Mouse (Mus musculus) retina, postnatal 1 day (tissue): ENCODE measurements around the gene Ndufab1.

ENCODE experiments used
- DNase-seq: peaks from one replicate; pipeline ENCODE4 v3.0.0-alpha.2; 2012

The Ndufab1 gene

DNA sequence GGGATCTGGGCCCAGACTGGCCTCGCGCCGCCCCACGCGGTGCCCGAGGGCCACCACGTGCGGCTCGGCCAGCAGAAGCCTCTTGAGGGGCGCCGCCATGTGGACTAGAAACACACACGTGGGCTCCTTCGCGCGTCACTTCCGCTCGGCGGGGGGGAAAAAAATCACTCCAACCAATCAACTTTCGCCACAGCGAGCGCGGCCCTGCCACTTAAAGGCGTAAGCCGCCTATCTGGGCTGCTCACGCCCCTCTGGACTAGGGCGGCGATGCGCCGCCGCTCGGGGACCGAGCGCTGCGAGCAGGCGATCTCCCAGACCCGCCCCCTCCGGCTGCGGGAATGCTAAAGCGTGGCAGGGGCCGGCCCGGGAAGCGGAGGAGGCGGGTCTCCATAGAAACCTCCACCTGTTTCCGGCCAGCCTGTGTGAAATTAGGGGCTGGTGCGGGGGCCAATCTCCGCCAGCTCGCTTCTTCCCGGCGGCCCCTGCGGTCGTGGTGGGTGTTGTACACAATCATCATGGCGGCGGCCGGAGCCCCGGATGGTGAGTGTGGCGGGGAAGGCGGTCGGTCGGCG, 34.7 kb downstream of the Ndufab1 start, which contains the start of the genes Ubfd1 and Ears2:
Gene Ubfd1, plus strand, starts transcription at position 231 of the 572 bp plus-strand sequence.
Gene Ears2, minus strand, starts transcription at position 319 of the 572 bp plus-strand sequence.
- DNase-seq, result peak; percentile 99

DNA sequence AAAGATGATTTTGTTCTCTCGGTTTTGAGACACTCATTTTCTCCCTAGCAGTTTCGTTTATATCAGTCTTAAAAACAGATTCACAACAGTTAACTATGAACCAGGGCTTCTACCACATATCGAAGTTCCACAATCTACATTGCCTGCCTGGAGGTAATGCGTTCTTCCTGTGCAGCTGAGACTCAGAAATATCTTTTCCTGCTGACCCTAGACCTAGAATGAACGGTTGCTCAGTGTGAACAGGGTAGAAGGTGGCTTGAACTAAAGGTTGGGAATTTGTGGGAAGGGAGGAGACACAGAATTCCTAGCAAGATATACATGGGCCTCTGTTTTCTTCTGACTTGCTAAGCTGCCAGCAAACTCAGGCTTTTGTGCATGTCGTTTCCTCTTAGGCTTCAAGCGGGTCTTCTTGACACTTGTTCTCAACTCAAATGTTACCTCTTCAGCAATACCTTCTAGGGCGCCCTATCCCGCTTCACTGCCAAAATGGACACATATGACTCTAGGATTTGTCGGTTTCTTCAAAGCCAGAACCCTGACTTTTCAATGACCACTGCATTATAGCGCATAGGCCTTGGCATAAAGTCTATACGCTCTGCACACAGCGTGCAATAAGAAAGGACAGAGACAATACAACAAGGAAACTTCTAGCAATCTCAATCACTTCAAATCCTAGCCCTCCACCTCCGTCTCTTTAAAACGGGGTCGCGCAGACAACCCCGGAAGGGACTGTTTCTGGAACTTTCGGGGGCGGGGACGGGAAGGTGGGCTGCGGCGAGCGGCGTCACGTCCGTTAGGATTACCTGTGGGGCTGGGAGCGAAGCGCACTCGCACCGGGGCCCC, 35.4 kb downstream of the Ndufab1 start:
- no peak for DNase-seq

DNA sequence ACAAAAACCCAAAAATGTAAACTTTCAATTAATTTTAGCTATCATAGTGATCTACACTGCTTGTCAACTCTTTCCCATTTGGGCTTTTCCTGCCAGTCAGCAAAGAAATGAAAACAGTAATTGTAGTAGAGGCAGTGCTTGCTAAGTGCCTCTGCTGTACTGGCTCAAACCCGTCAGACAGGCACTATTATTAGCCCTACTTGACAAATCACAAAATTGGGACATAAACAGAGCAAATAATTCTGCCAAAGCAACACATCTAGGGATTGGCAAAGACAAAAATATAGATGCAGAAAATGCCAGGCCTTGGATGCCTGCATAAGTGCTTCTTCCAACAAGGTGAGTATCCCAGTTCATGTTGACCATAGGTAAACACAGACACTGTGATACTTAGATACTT, 36.0 kb downstream of the Ndufab1 start:
- no peak for DNase-seq

DNA sequence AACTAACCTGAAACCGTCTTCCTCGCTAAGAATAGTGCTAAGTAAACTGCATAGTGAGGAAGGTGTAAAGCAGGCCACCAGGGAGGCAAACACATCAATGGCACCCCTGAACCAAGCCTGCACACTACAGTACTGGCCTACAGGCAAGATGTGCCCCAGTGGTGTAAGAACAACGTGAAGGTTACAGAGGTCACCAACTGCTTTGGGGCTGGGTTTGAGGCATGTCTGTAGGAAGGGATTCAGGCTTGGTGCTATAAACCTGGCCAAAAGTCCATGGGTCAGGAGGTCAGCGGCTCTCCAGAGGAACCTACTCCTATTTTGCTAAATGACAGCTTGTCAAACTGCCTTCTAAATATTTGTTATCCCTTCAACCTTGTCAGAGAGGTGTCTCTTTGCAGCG, 45.1 kb downstream of the Ndufab1 start:
- DNase-seq, result no peak

DNA sequence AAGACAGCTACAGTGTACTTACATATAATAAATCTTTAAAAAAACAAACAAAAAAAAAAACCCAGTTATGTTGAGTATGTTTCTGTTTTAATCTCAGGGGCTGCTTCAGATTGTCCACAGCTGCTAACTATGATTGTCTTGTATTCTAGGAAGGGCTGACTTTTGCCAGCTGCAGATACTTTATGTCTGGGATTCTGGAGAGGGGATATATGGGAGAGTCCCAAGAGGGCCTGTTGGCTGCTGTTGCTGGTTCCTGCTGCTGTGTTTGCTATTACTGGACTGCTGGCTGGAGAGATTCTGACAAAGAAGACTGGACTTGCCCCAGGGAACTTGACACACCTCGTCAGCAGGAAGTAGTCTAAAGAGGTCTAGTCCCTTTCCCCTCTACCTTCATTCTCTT, 50.9 kb downstream of the Ndufab1 start:
- no peak for DNase-seq

DNA sequence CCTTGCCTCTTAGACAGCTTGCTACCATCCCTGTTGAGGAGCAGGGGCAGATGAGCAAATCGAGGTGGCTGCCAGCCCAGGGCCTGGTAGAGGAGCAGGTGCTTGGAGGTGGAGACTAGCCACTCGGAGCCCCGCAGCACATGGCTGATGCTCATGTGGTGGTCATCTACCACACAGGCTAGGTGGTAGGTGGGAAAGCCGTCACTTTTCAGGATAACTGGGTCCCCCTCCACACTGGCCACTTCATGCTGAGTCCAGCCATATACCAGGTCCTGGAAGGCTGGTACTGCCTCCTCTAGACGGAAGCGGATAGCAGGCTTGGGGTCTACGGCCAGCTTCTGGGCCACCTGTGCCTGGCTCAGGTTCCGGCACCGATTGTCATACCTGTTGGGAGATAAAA, 53.5 kb downstream of the Ndufab1 start:
- no peak for DNase-seq

DNA sequence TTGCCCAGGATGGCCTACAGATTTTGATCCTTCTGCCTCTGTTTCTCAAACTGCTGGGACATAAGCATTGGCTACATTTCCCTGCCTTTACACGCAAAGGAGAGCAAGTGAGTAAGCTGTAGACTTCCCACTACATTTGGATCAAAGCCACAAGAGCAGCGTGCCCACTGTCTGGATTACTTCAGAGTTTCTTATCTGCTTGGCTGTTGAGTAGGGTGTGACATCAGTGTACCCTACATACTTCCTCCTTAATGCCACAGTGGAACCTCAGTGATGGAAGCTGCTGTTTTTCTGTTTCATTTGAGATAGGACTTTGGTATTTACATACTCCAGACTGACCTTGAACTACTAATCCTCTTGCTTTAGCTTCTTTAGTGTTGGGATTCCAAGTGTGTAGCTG, 54.9 kb downstream of the Ndufab1 start:
- no peak for DNase-seq

DNA sequence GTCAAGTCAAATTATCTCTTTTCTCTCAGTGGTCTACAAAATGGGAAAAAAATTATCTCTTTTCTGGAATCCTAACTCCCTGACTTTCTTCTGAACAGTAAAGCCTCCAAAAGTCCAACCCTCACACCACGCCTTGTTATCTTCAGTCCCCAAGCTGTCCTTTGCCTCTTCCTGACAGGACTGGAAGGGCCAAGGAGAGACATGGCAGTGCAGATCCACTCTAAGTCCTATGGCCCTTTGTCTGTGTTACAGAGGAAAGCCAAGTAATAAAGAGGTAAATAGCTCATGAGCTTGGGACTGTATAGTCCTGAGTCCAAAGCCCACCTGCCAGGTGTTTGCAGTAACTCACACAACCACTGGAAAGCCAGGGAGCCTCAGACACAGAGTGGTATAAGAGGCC, 56.0 kb downstream of the Ndufab1 start:
- no peak for DNase-seq

DNA sequence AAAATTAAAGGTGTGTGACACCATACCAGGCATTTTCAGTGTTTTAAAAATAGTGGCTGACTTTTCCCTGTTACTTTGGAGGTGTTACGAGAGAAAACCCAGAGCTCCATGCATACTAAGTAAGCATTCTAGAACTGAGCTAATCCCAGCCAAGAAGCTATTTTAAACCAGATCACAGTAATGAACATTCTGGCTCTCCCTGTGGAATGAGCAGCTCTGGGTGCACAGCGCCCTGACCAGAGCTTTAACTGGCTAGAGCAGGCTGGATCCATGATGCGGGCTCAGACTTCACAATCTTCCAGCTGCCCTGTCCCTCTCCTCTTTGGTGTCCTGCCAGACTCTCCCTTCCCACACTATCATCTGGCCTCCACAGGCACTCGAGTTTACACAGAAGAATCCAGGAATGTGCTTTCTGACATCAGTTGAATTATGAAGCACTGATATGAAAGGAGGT, 56.5 kb downstream of the Ndufab1 start:
- no peak for DNase-seq

DNA sequence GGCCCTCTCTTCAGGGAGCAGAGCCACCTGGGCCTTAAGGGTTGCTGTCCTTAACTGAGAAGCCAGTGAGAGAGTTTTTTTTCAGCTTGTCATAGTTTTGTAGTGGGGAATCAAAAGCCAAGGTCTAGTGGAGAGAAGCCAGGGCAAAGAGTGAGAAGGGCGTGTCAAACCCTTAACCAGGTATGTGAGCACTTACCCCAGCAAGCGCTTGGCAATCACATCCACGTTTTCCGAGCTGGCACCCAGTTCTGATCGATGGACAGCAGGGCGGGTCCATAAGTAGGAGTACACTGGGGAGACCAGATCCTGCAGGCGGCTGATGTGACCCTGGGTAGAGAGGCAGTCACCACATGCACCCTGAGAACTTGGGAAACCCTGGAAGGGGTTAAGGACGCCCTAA, 57.6 kb downstream of the Ndufab1 start:
- DNase-seq, result no peak
